Mouse (Mus musculus): ENCODE measurements at regions not wholly inside any gene's neighbourhood (a gene's known extent, or its start where the extent isn't known, plus 50 kb on each side); places are given as distances from the start of the nearest gene placed in this dataset.

DNA sequence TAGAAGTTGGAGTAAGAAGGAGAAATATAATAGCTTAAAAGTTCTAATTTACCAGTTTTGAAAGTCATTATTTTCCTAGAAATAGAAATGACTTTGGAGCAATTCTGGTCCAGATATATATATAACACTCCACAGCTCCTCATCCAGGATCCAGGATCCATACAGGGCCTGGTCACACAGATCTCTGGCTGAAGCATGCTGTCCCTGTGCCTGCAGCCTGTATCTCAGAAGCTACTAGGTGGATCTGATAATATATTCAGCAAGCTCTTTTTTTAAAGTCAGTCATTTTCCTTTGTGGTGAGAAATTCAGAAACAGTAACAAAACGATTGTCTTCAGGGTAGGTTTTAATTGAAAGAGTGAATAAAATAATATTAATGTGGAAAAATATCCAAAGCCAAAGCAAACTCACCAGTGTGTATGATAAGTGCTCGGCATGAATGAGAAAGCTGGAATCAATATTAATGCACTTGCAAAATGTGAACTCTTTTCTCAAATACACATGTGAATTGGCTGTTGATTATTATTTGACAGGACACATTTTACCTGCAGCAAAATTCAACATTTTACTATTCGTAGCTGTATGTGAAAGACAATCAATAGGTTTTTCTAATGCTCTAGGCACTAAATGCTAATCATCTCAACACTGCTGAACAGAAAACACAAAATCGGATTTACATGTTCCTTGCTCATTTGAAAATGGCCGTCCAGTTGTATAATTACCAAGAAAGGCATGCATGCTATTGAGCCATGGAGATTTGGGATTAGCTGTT lies 288.1 kb upstream of the Cxadr start:
- DNase-seq, result no peak

DNA sequence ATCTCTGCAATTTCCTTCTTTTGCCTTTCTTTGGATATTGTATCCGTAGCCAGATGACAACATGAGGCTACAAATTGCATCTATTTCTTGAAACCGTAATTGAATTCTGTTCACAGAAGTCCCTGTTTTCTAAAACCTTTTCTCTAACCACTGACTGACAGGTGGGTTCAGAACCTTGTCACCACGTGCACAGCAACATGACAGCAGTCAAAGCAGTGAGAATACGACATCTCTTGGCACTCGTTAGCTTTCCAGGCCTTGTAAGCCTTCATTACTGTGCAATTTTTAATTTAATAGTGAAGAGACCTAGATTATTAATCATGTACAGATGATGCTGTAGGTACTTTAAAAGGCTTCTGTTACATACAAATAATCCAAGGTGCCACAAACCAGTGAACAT lies 297.3 kb upstream of the Cxadr start:
- no peak for DNase-seq

DNA sequence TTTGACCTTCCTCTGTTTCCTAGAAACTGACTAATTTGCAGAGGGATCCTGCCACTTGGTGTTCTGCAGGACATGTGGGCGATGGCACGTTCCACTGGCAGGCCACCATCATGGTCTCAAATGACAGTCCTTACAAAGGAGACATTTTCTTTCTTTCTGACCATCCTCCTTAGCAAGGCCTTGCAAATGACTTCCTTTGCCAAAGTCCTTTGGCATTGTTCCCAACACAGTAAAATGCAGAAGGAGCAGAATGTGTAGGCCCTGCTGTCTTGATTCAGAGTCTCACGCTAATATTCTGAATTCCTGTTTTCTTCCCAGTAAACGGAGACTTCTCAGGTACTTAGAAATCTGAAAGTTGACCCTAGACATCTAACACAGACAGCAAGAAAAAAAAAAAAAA lies 308.3 kb upstream of the Cxadr start:
- DNase-seq, result no peak

DNA sequence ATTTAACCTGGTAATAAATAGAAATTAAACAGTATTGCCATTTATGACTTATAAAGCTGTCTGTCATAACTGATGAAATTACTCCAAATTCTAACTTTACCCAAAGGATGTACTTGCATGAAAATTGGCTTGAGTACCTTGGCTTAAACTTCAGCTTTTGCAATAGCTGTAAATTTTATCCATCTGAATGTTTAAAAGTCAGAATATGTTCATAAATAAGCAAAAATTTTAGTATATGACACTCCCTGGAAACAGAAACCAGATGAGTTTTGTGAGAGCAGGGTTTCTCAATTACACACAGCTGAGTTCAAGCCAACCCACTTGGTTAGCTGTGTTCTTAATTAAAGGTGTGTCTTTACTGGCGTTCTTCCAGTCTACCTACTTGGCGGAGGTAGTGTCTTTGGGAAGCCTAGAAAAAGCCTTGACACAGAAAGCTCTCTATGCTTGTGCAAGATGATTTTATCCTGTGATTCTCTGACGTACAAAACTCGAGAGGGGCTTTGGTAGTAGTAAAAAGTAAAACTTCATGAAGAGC lies 311.4 kb upstream of the Cxadr start:
- no peak for DNase-seq

DNA sequence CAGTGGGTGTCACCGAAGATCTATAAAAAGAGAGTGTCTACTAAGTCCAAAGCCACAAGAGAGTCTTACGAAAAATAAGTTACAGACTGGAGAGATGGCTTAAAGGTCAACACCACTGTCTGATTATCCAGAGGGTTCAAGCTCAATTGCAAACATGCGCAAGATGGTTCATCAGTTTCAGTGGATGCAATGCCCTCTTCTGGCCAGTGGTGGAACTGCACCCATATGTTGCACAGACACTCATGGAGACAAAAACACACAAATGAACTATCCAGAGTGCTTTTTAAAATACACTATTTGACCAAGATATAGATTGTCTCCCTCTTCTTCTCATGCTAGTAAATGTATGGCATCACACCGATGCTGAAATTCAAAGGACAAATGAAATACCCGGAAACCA lies 312.1 kb upstream of the Cxadr start:
- peak; percentile 19 for DNase-seq

DNA sequence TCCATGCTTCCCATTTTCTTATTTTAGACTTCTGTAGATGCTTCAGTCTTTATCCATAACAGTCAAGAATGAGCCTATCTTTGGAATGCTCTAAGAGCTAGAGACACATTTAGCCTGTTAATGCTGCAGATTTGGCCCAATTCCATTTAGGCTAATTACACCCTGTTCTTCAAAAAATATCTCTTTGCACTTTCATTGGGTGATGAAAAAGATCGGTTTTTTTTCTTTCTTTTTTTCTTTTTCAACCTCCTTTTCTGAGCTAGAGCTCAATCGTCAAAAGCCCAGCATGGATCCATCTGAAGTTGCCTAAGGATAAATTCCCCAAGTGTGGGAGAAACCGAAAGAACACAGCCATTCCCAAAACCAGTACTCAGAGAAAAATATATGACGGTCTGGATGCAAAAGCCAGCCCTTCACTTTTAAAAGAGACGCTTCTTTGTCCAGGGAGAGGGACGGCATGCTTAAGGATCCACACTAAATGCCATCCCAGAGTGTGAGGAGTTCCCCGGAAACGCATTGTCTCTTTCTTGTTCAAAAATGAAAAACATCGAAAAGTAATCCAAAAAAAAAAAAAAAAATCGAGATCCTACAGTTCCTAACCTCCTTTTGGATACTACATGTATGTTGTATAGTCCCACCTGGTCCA lies 314.3 kb upstream of the Cxadr start:
- no peak for DNase-seq

DNA sequence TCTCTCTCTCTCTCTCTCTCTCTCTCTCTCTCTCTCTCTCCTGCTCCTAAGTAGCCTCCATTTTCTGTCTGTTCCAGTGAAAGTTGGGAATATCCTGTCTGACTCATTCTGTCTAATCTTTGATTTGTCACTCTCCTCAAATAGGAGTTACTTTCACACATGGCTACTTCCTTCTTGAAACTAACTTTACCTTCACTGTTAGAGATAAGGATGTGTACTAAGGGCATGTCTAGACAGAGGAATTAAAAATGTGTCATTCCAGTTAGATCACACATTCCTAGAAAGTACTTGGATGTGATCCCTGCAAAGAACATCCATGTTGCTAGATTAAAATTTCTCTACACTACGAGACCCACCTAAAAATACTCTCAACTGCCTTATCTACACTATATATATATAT lies 346.9 kb upstream of the Gm11146 start:
- no peak for DNase-seq

DNA sequence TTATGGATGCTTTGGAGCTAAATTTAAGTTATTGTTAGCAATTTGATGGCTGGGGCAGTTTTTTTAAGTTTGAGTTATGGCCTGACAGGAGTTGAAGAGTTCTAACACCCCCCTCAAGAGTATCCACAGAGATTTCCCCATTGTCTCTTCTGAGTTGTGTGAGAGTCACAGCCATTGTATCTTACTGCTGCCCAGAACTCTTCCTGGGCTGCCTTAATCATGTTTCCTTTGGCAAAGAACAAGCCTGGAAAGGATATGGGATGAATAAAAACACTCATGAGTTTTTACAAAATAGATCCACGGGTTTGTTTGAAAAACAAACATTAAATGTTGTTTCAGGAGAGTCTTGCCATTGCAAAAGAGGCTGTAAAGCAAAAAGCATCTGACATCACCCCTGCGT lies 343.5 kb upstream of the Gm11146 start:
- DNase-seq, result no peak

DNA sequence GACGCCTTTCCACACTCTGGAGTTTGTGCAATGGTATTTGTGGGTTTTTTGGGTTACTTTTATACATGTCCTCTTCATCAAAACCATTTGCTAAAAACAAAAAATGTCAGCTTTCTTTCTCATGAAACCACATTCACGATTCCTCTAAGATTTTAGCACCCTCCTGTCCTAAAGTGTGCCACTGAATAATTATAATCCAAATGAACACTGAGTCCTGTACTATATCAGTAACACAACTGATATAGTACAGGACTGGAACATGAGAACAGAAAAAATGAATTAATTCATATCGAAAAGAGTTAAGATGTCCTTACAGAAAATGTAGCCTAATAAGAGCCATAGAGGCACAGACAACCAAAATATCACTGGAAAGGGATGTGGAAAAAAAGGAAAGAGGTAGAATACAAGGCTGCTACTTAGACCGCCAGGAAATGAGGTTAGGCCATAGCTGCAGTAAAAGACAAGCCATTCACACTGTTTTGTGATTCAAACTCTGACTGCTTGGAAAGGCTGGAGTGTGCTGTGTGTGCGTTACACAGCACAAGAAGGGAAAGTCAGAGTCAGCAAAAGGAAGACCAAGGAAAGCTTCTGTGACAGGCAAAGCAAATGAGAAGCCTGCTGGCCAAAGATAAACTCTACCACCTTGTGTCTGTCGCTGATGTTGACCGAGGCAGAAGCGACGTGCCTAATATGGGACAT lies 329.3 kb upstream of the Gm11146 start:
- no peak for DNase-seq

DNA sequence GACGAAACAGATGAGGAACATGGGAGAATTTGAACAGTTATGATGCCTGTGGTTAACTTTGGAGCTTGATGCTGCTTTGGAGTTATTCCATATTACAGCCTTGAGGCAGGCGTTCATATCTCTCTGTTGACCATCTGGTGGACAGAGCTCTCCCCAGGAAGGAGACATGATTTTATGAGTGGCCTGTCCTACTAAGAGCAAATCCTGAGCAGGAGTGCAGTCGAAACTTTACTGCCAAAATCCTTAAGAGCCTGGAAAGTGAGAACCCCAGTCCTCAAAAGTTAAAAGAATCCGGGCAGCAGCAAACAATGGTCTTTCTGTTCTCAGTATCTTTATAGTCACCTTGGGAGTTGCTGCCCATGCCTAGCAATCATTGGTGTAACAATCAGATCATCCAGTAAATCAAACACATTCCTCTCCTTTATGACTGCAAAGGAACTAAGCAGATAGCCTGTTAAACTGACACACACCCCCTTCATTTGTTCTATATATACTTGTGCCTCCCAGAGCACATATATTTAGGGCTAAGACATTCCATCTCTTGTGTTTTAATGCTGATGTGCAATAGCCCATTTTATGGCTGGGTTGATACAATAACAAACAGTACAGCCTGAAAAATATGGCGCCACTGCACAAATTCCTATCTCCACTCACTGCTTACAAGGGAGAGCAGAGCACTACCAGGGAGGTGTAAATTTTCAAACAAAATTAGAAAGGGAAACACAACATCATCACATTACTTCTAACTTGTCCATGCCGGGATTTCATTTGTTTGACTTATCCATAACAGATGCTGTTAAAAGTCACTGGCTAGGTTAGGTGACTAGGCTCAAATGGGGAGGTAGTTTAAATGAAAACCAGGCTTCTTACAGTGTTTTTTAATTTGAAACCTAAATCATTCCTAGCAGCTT lies 312.5 kb upstream of the Gm11146 start:
- no peak for DNase-seq

DNA sequence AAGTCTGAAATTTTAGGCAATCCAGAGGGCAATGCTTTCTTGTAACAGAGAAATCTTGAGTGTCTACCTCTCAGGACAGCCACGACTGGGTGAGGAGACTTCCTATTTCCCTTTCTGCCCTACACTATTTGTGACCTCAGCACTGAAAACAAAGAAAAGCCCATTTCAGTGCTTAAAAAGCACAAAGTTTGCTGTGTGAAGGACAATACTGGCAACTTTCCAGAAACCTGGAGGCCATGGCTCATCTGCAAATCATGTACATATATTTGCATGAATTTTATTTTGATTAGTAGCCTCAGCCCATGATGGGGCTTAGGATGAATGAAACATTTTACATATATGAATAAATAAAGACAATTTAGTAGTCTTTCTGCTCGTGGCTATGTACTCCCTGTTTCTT lies 292.4 kb upstream of the Gm11146 start:
- no peak for DNase-seq

DNA sequence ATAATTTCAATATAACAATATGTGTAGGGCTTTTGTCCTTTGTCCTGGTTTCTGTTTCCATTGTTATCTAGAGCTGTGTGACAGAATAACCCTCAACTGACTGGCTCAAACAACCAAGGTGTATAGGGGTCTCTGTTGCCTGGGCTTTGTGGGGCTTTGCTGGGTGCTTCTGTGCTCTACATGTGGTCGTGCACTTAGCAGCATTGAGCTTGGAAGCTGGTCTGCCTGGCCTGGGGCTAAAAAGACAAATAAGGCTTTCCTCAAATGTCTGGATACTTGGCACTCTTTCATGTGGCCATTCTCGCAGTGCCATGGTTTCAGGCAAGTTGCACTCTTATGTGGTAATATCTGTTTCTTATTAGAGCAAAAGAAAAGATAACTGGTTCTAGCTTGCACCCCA lies 291.8 kb upstream of the Gm11146 start:
- DNase-seq, result no peak

DNA sequence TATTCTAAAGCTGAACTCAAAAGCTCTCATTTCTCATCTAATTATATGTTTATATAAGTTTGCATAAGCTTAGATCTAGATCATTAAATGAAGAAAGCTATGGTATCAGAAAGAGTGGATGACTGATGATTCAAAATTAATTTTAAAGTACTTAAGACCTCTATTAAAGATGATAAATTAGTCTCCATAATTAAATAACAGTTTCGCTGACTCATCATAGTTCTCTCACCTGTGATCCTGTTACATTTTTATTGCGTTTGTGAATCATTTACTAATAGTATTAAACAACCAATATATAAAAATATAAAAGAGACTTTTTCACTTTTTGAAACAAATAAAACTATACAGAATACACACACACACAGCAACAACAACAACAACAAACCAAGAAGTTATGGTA lies 290.8 kb upstream of the Gm11146 start:
- no peak for DNase-seq

DNA sequence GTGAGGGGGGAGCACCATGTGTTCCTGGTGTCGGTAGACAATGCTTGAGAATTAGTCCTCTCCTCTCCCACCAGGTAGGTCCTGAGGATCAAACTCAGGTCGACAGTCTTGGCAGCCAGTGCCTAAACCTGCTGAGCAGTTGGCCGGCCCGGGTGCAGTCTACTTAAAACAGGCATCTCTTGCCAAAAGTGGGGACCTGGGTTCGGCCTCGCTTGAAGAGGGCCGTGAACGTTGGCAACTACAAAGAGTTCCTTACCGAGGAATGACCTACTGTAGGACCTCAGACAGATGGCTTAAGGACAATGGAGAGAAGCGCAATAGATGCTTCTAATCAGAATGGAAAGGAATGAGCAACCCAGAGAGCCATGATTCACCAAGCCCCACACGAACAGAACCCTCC lies 287.5 kb upstream of the Gm11146 start:
- no peak for DNase-seq

DNA sequence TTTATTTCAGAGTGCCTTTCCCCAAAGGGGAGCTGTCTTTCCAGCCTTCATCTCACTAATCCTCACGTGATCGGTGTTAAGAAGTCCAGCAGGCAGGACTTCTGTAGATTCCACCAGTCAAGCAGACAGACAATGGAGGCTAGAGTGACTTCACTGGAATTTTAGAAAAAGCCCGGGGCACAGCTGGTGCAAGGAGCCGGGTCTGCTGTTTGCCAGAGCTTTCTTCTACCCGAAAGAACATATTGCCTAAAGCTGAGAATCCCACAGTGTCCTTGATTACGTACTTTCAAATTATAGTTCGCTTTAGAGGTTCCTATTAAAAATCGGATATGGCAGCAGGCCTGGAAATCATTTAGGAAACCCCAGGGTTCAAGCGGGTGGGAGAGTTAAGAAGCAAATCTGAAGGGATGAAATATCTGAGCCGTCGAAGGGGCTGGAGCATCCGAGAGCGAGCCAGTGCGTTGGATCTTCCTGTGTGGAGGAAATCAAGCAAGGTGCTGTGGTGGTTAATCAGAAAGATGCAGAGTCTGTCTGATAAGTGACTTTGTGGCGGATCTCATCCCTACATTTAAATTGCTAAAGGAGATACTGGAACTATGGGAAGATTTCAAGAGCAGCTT lies 283.3 kb upstream of the Gm11146 start:
- DNase-seq, result no peak

DNA sequence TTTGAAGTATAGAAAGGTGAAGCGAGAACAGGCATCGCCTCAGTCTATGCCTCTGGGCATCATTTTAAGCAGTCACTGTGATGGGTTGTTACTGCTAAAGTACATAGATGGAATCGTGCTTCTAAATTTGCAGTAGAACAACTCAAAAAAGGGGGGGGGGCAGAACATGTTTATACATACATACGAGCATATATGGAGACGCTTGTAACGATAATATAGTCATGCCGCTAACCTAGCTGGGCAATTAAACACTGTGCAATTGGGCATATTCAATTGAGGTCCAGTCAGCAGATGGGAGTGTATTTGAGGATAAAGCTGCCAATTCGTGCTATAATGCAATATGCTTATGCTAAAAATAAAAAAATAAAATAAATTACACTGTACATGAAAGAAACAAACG lies 282.6 kb upstream of the Gm11146 start:
- no peak for DNase-seq

DNA sequence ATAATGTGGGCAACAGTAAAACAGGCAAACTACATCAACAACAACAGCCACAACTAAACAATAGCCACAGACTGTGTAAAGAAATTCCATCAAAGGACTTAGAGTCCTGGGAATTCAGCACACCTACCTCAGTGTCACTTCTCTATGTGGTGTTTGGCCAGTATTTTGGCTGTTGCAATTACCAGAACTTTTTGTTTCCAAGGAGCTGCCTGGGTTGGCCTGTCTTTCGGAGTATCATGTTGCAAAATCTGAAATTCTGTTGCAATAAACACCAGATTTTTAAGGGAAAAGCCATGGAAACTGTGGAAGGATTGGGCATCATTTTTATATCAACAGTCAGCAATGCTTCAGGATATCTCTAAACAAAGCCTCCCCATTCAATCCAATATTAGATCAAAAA lies 275.1 kb upstream of the Gm11146 start:
- no peak for DNase-seq

DNA sequence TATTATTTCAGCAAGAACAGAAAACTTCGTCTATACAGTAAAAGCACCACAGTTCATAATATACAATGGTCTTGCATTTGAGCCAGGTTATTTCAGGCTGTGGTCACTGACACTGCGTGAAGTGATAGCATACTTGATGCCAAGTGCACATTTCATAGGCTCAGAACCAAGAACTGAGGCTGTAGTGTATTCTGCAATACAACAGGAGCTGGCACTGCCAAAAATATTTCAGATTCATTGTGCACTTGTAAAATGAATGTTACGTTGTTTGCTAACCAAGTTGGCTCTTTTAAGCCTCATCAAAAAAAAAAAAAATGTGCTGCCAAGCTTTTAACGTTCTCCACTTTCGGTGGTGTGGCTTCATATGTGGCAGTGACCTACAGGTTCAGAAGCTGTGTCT lies 261.4 kb upstream of the Gm11146 start:
- DNase-seq, result no peak

DNA sequence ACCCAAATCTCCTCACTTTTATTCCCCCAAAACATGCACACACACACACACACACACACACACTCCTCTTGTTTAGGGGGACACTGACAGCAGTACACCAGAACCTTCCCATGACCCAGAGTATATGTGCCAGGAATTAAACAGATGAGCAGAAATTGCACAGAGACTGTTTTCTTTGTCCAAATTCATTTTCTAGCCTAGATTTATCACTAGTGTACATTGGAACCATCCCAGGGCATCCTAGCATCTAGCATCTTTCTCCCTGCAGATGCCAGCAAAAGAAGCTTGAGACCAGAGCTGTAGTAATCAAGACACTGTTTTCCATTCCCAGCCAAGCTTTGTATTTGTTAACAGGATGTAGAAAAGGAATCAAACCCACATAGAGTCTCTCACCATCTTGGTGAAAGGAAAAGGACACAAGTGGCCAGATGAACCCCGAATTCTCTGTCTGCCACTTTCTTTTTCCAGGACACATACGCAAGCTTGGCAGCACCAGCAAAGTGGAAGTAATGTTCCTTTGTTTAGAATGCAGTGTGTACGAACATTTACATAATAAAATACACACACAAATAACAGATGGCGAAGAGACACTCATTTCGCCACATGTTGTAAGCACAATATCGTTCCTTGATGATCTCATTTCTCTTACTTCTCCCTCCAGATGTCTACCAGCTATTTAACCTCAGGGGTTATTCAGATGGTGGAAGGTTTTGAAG lies 250.3 kb upstream of the Gm11146 start:
- no peak for DNase-seq

DNA sequence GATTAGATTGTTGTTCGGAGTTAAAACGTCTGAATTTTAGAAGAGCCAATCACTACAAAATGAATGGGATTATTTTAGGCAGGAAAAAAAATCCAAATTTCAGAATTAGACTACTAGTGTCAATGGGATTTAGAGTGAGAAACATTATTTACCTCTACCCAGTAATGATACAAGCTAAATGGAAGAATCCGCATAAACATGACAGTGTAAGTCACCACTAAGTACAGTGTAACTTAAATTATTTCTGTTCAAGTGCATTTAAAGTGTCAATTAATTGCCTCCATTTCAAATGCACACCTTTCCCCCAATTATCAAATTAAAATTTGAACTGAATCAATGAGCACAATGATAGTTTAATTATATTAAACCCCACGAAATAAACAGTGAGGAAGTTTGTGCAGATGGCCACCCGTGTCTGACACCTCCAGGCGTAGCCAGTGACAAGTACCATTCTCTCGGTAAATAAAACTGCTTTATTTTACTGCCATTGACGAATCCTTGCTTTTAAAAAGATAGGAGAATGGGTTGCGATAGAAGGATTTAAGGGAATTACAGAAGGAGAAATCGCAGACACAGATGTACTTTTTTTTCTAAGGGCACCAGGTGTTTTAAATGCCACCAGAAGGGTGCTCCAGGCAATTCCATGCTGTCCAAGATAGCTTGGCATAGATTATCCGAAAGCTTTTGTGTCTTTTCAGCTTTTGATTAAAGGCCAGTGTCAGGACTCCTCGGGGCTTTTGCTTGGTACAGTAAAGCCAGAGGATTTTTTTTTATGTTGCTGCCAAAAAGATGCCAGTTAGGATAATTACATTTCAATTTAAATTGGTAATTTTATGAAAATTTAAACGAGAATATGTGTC lies 249.5 kb upstream of the Gm11146 start:
- DNase-seq, result no peak

DNA sequence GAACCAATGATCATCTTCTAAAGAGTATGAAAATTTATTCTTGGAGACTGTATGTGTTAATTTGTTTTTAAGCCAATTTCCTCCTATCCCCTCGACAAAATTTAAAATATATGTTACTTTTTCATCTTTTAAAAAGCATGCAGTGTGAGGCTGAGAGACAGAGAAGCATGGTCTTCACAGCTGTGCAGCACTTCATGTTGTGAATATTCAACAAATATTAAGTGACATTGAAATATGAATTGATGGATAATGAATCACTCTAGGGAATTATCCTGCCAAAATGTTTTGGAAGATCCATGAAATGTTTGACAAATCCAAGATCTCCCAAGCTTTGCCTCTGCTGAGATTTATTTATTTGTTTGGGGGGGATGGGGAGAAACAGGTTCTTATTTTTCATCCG lies 233.9 kb upstream of the Gm11146 start:
- no peak for DNase-seq
